Mouse (Mus musculus) midbrain, postnatal 0 days (tissue): Measurements from ENCODE around the gene Klf9. TPM values are rescaled to one million over a fixed set of nuclear protein-coding genes. Genes with fewer than 3 reads are reported as not detected.

Source experiments
- ATAC-seq: fragments of 200-750 bp; cut with Nextera tagmentation; 2 replicates; pipeline ENCODE4 v1.8.0; 2017; ENCODE audit warnings: moderate number of reproducible peaks, mild to moderate bottlenecking, moderate TSS enrichment, moderate library complexity; ENCODE audit not compliant: low FRiP score
- DNase-seq: peaks from one replicate; pipeline ENCODE4 v3.0.0-alpha.2; 2015; ENCODE audit warnings: low spot score
- H3K27ac ChIP-seq: fragments of 300-500 bp; sonication (generic); 2 replicates; pipeline ENCODE4 v1.5.1; 2014; ENCODE audit warnings: low read depth, mild to moderate bottlenecking, low read length, mixed read lengths
- H3K27me3 ChIP-seq: fragments of 300-500 bp; sonication (generic); 2 replicates; pipeline ENCODE4 v1.6.1; 2014; ENCODE audit warnings: low read length, control low read depth, mixed read lengths; ENCODE audit not compliant: insufficient read depth
- H3K36me3 ChIP-seq: fragments of 300-500 bp; sonication (generic); 2 replicates; pipeline ENCODE4 v1.6.1; 2014; ENCODE audit warnings: low read length, control low read depth, mixed read lengths; ENCODE audit not compliant: insufficient read depth
- H3K4me1 ChIP-seq: fragments of 300-500 bp; sonication (generic); 2 replicates; pipeline ENCODE4 v1.6.1; 2014; ENCODE audit warnings: mild to moderate bottlenecking, control low read depth, antibody characterized with exemption, low read length, mixed read lengths; ENCODE audit not compliant: insufficient read depth
- H3K4me2 ChIP-seq: fragments of 300-500 bp; sonication (generic); 2 replicates; pipeline ENCODE4 v1.6.1; 2014; ENCODE audit warnings: low read depth, mild to moderate bottlenecking, low read length, mixed read lengths; ENCODE audit not compliant: poor library complexity, severe bottlenecking
- H3K4me3 ChIP-seq: fragments of 300-500 bp; sonication (generic); 2 replicates; pipeline ENCODE4 v1.5.1; 2014; ENCODE audit warnings: low read depth, mild to moderate bottlenecking, low read length, moderate library complexity
- H3K9ac ChIP-seq: fragments of 300-500 bp; sonication (generic); replicated peaks from 2 replicates; pipeline ENCODE4 v1.6.1; 2014; ENCODE audit warnings: mild to moderate bottlenecking, low read length, moderate library complexity, mixed read lengths; ENCODE audit not compliant: poor library complexity, severe bottlenecking
- H3K9me3 ChIP-seq: fragments of 300-500 bp; sonication (generic); 2 replicates; pipeline ENCODE4 v1.6.1; 2016; ENCODE audit warnings: low read length, control low read depth
- CTCF ChIP-seq: IDR thresholded peaks from 2 replicates; pipeline ENCODE4 v1.5.1; 2016; ENCODE audit warnings: antibody characterized with exemption, mild to moderate bottlenecking
- WGBS: fragments of 180-500 bp; shearing (Covaris S2); extraction: QIAGEN DNeasy Blood & Tissue Kit; methylation state at CpG from one replicate; pipeline ENCODE4 v1.1.7; 2014; 5-methylcytosine and 5-hydroxymethylcytosine counted together
- polyA plus RNA-seq: library from polyadenylated mRNA; unstranded; fragments of >200 nt; fragmentation: Nextera tagmentation; extraction: Ambion mirVana; gene quantifications from 2 replicates; pipeline ENCODE4 v1.2.1, GENCODE M21; 2015
- total RNA-seq: library from RNA; depleted of rRNA; stranded (reverse); fragments of >200 nt; gene quantifications from 2 replicates; pipeline ENCODE4 v1.2.3, GENCODE M21; 2014

Gene Klf9
- total and polyA plus RNA-seq, 2 experiments from 2014 or later = 7.4 to 13.8 TPM

DNA sequence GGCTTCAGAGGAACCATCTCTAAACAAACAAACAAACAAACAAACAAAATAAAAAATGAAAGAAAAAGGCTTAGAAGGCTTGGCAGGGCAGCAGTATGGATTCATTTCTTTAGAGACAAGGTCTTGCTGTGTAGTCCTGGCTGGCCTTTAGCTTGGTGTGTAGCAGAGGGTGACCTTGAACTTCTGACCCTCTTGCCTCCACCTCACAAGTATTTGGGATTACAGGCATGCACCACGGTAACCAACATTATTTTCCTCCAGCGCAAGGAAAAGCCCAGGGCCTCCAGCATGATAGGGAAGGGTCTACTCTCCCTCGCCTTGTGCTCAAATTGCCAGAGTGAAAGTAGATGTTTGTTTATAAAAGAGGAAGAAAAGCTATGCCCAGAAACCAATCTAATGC is 34.1 kb downstream of the Klf9 start:
- 76% methylated on average over 3 of the region's 3 CpGs for WGBS
- ATAC-seq (no peak), DNase-seq (no peak)
- Histone ChIP-seq H3K27me3 (no peaks in the 10 kb centered on the region), H3K9me3 (no peaks in the 10 kb centered on the region), H3K4me3 (no peak overlapping the region), H3K27ac (no peak overlapping the region), H3K4me2 (no peak overlapping the region), H3K36me3 (no peaks in the 10 kb centered on the region), H3K9ac (no peak overlapping the region), H3K4me1 (no peaks in the 10 kb centered on the region)
- no peak for TF ChIP-seq CTCF

DNA sequence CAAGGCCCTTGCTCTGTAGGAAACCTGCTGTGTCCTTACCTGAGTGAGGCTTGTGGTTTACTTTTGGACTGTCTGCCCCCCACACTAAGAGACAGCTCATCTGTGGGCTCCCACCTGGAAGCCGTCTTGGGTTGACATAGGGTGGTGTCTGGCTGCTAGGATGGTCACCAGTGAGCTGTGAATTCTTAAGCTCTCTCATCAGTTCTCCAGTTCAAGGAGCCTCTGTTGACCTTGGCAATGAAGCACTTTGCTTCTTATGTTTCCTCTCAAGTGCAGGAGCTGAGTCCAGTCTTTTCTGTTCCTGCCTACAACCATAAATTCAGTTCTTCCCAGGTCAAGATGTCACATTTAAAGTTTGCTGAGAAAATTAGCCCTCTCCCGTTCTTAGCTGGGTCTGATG is 34.5 kb downstream of the Klf9 start:
- no peak overlapping the region for H3K9ac ChIP-seq
- TF ChIP-seq CTCF = no peak
- no peaks in the 10 kb centered on the region for H3K36me3 ChIP-seq
- H3K4me3 ChIP-seq = no peak overlapping the region
- DNase-seq (no peak), ATAC-seq (no peak)
- no peak overlapping the region for H3K4me2 ChIP-seq
- H3K27me3 ChIP-seq = no peaks in the 10 kb centered on the region
- 83% methylated on average over 2 of the region's 2 CpGs for WGBS
- no peaks in the 10 kb centered on the region for H3K4me1 ChIP-seq
- no peaks in the 10 kb centered on the region for H3K9me3 ChIP-seq
- no peak overlapping the region for H3K27ac ChIP-seq

DNA sequence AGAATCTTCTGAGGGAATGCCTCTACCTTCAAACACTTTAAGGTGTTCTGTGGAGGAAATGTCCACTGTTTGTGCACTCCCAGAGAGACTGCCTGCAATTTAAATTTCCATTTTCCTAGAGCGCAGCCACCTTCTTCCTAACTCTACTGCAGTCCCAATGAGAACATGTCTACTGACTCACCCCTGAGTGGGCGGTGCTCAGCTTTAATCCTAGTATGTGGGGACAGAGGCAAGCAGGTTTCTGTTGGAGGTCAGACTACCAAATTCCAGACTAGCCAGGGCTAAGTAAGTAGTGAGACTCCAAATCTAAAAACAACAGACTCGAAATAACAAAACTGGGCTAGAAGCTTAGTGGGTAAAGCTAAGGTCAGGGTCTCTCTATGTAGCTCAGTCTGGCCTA is 37.5 kb downstream of the Klf9 start:
- DNase-seq = no peak
- Histone ChIP-seq H3K36me3 (no peaks in the 10 kb centered on the region), H3K27ac (no peak overlapping the region), H3K9ac (no peak overlapping the region), H3K4me1 (no peaks in the 10 kb centered on the region), H3K4me2 (no peak overlapping the region), H3K4me3 (no peak overlapping the region), H3K27me3 (no peaks in the 10 kb centered on the region), H3K9me3 (no peaks in the 10 kb centered on the region)
- TF ChIP-seq CTCF = no peak
- WGBS = 92% methylated on average over 3 of the region's 3 CpGs
- ATAC-seq = no peak

DNA sequence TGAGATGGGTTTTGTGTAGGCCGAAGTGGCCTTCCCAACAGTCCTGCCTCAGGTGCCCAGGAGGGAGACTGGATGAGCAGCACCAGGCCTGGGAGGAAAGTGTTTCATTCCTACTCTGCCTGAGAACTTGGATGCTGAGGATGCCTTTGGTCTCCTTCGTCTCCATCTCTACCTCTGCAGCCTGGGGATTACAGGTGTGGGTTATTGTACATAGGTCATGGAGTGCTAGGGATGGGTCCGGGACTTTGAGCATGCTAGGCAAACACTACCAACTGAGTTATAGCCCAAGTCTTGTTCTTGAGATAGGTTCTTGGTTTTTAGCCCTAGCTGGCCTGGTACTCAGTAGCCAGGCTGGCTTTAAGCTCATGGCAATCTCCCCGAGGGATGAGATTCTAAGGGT is 42.5 kb downstream of the Klf9 start:
- ATAC-seq (no peak), DNase-seq (no peak)
- Histone ChIP-seq H3K36me3 (no peaks in the 10 kb centered on the region), H3K27me3 (no peaks in the 10 kb centered on the region), H3K9ac (no peak overlapping the region), H3K4me2 (no peak overlapping the region), H3K4me3 (no peak overlapping the region), H3K9me3 (no peaks in the 10 kb centered on the region), H3K27ac (no peak overlapping the region; the same call in 1 of the 2 replicates), H3K4me1 (no peaks in the 10 kb centered on the region)
- WGBS = 91% methylated on average over 4 of the region's 4 CpGs
- TF ChIP-seq CTCF = no peak

DNA sequence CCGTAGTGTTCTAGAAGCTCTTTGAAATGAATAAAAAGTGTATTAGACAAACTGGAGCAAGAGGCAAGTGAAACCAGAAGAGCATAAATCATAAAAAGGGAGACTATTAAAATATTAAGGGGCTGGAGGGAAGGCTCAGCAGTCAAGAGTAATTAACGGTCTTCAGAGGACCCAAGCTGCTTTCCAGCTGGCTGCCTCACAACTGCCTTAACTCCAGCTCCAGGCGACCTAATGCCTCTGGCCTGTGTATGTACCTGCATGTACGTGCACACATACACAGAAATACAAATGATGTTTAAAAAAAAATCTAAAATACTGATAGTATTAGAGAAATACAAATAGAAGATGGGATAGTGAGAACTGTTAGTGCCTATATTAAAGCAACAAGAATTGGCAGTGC is 43.0 kb downstream of the Klf9 start:
- WGBS = 60% methylated on average over 4 of the region's 4 CpGs

DNA sequence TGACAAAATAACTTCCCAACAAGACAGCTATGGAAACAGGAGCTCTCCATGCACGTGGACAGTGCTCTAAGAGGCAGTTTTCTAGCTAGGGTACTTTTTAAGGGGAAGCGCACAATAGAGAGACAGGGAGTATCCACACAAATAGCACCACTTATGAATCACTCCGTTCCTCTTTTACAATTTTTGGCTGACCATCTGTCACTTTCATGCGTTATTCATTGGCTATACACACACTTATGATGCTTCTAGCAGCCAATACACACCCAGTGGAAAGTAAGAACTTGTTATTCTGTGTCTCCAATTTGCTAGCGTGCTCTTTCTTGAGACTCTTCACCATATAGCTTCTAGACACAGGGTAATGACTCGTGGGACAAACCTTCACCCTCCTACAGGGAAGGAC is 46.7 kb downstream of the Klf9 start:
- H3K27me3 ChIP-seq = no peaks in the 10 kb centered on the region
- H3K9ac ChIP-seq = no peak overlapping the region
- H3K36me3 ChIP-seq = no peaks in the 10 kb centered on the region
- 83% methylated on average over 6 of the region's 6 CpGs for whole genome bisulfite sequencing
- H3K4me1 ChIP-seq = no peaks in the 10 kb centered on the region
- no peak for TF ChIP-seq CTCF
- no peak overlapping the region for H3K27ac ChIP-seq
- DNase-seq (no peak), ATAC-seq (no peak)
- H3K4me3 ChIP-seq = no peak overlapping the region
- no peaks in the 10 kb centered on the region for H3K9me3 ChIP-seq
- H3K4me2 ChIP-seq = no peak overlapping the region

More for the DNA sequence above, 43.0 kb downstream of the Klf9 start:
- no peak for DNase-seq
- TF ChIP-seq CTCF = no peak
- no peak overlapping the region for H3K27ac ChIP-seq
- H3K4me2 ChIP-seq = no peak overlapping the region
- H3K9ac ChIP-seq = no peak overlapping the region
- no peaks in the 10 kb centered on the region for H3K9me3 ChIP-seq
- no peak; the same call in 1 of the 2 replicates for ATAC-seq
- no peaks in the 10 kb centered on the region for H3K36me3 ChIP-seq
- H3K27me3 ChIP-seq = no peaks in the 10 kb centered on the region
- no peak overlapping the region for H3K4me3 ChIP-seq
- no peaks in the 10 kb centered on the region for H3K4me1 ChIP-seq

DNA sequence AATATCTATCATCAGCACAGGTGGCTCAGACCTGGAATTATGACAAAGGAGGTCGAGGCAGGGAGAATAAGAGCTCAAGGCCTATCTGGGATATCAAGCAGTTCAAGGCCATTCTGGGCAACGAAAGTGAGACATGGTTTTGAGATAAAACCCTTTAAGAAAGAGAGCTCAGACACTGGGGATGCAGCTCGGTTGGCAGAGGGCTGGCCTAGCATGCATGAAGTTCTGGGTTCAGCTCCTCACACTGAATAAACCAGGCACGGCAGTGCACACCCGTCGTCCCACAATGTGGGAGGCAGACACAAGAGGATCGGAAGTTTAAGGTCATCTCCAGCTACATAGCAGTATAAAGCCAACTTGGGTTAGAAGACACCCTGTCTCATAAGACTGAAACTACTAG is 48.0 kb downstream of the Klf9 start:
- no peak overlapping the region for H3K4me2 ChIP-seq
- no peak overlapping the region for H3K4me3 ChIP-seq
- no peaks in the 10 kb centered on the region for H3K36me3 ChIP-seq
- ATAC-seq (no peak), DNase-seq (no peak)
- no peak overlapping the region for H3K27ac ChIP-seq
- TF ChIP-seq CTCF = no peak
- no peaks in the 10 kb centered on the region for H3K9me3 ChIP-seq
- H3K4me1 ChIP-seq = no peaks in the 10 kb centered on the region
- H3K9ac ChIP-seq = no peak overlapping the region
- H3K27me3 ChIP-seq = no peaks in the 10 kb centered on the region
- WGBS = 95% methylated on average over 7 of the region's 7 CpGs
